Mouse (Mus musculus): Measurements from ENCODE around the gene Olfr169.
"Not testable (repeated sequence)": the region's sequence is repeated elsewhere in the genome, so short reads cannot be mapped to it uniquely, and the experiment has no call there.

The Olfr169 gene

DNA sequence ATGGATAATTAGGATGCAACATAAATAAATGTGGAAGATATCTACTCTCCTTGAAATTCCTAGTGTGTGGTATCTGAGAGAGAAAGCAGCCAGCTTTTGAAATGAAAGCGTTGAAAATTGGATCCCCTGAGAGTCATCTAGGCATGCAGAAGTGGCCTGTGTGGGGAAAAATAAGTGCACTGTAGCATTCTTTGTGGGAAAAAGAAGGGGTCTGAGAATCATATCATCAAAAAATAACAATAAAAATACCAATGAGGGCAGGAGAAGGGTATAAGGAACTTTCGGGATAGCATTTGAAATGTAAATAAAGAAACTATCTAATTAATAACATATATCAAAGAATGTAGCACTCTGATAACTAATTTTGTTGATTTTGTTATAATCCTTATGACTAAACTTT is at the start of gene Olfr169:
TSS of gene Olfr169 (minus strand) at position 101 of the 400 bp plus-strand sequence.
- DNase-seq, result not testable (repeated sequence)

- not testable (repeated sequence) for DNase-seq
Measured at GRCm38 (mm10) chr16:19611782-19612181, 40.2 kb upstream of the Olfr169 start, which contains the start of gene Olfr170. TSS of gene Olfr170 (minus strand) at chr16:19611882.

GRCm38 (mm10) chr16:19603166-19603565 is 31.6 kb upstream of the Olfr169 start:
- no peak for DNase-seq

DNA sequence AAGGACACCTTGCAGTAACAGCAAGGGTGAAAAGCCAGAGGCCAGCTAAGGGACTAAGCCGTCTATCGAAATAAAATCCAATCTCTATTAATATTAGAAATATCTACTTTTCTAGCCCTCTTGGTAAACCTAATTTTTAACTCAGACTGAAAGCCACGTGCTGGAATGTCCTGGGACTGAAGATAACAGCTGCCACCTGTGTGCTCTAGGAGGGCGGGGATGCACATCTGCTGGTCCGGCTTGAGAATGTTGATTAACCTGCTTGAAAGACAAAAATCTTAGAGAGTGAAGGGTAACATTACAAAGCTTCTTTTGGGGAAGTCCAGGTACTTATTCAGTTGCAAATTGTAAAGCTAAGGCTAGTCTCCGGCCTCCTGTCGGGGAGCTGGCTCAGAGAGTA is 18.2 kb downstream of the Olfr169 start:
- DNase-seq, result not testable (repeated sequence)

DNA sequence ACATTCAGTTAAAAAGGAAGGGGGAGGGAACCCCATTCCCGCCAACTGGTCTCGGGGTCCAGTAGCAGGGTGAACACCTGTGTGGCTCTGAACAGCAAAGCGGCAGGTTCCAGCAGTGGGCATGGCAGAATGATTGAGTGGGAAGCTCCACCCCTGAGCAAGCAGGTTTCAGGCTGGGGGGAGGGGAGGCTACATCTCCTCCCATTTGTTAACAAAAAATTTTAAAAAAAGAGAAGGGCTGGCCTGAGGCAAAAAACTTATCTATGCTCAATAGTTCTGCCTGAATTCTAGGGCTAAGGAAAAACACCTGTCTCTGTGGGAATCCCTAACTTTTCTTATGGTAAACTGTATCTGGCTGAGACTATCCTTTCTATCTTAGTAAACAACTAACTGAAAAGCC is 19.4 kb downstream of the Olfr169 start:
- DNase-seq, result not testable (repeated sequence)

DNA sequence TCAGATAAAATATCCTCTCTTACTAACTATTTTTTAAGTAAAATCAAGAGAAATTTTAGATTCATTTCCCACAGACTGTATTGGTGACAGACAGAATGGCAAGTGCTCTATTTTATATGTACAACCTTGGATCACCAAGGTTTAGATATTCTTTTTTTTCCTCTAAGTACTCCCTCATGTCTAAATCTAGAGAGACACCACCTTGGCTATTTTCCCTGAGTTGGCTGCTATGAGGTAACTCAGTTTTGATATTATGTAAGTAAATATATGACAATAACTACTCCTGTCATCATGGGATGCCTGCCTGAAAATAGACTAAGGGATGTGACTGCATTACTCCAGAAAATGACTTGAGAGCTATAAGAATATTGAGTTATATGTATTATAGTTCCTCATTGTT is 36.2 kb downstream of the Olfr169 start, which contains the start of gene Olfr168:
TSS of gene Olfr168 (minus strand) at position 101 of the 400 bp plus-strand sequence.
- no peak for DNase-seq

DNA sequence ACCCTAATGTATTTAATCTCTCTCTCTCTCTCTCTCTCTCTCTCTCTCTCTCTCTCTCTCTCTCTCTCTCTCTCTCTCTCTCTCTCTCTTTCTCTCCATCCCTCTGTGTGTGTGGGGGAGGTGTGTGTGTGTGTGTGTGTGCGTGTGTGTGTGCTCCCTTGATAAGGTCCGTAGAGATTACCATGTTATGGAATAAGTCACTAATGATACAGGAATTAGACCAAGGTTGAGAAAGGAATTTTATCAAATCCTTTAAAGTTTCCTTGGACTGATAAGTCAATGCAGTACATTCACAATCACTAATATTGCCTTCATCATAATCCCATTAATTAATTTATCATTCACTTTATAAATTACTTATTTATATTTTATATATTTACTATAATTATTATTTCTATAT is 49.4 kb downstream of the Olfr169 start, which contains the start of gene Olfr167:
TSS of gene Olfr167 (minus strand) at position 101 of the 400 bp plus-strand sequence.
- no peak for DNase-seq

Data from cerebellum, adult 8-10 months (tissue).